ENCODE assay signal across 21 mouse cellular contexts in the genomic region with DNA sequence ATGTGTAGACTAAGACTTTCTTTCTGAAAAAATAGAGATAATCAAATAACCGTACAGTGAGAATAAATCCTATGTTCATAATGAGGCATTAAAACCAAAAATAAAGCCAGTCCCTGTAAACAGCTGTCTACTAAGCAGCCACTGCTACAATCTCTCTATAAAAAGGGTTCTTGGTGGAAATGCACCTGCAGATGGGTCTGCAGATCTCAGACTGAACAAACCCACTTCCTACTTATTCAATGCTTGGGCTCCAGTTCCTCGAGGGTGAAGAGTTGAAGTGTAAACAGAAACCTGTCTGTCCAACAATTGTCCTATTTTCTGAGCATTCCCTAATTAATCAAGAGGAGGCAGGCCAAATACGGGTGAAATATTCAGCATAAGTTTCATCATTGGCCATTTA. TPM values are rescaled to one million over a fixed set of nuclear protein-coding genes. Genes with fewer than 3 reads are reported as not detected.
DNase-seq lines count a peak whose midpoint lies in the region; ATAC-seq and TF ChIP-seq lines count a peak whose summit lies in the region.
"Had no signal": no experiment of that assay in that cellular context is flagged by ENCODE, and none has a peak within 500 bp of the region (broad histone marks: within the 10 kb centered on the region; RNA-seq: fewer than 3 reads in every experiment).

No protein-coding gene starts in this region.

- no peak overlapping the region for H3K9ac ChIP-seq in liver, postnatal 0 days (replicated peaks)
- H3K9ac ChIP-seq: embryonic facial prominence, embryonic 13.5 days; forebrain, embryonic 13.5 days; heart, embryonic 13.5 days; hindbrain, embryonic 12.5 days had no signal

- no peak overlapping the region for H3K4me3 ChIP-seq in liver, postnatal 0 days (ENCODE audit: low read depth, low read length)
- no peak overlapping the region for H3K4me3 ChIP-seq in embryonic facial prominence, embryonic 10.5 days
- H3K4me3 ChIP-seq: embryonic facial prominence, embryonic 13.5 days; forebrain, embryonic 13.5 days; gastrocnemius, adult 2 months; heart, embryonic 13.5 days; hindbrain, embryonic 12.5 days had no signal

- H3K27me3 ChIP-seq in liver, postnatal 0 days (ENCODE audit: insufficient read depth, low read length): no peaks in the 10 kb centered on the region
- no peaks in the 10 kb centered on the region for H3K27me3 ChIP-seq in embryonic facial prominence, embryonic 10.5 days (replicated peaks; ENCODE audit: low read depth, poor library complexity, severe bottlenecking)
- H3K27me3 ChIP-seq: embryonic facial prominence, embryonic 13.5 days; forebrain, embryonic 13.5 days; heart, embryonic 13.5 days; hindbrain, embryonic 12.5 days had no signal

- TF ChIP-seq EP300 in liver, postnatal 0 days (IDR thresholded peaks at IDR 0.05; ENCODE audit: low read depth): no peak

- 55% methylated on average over 3 of the region's 3 CpGs for WGBS in liver, postnatal 0 days (ENCODE audit: insufficient replicate concordance)
- 81% methylated on average over 3 of the region's 3 CpGs for WGBS in embryonic facial prominence, embryonic 10.5 days

- intact Hi-C loops in heart, postnatal 14 days (cut with DNase I): no loop called here

- H3K4me2 ChIP-seq in liver, postnatal 0 days (ENCODE audit: low read depth, low read length): no peak overlapping the region
- H3K4me2 ChIP-seq: embryonic facial prominence, embryonic 13.5 days; forebrain, embryonic 13.5 days; heart, embryonic 13.5 days; hindbrain, embryonic 12.5 days had no signal

- TF ChIP-seq CTCF in liver, postnatal 0 days (IDR thresholded peaks at IDR 0.05; ENCODE audit: low read depth): no peak

- ATAC-seq in liver, postnatal 0 days: no peak
- peak; percentile 71 for ATAC-seq in activated CD4-positive, CD25-positive, alpha-beta regulatory T cell, adult 4 months
- ATAC-seq: forebrain, embryonic 13.5 days; hindbrain, postnatal 0 days; intestine, embryonic 16.5 days had no signal

- DNase-seq in liver, postnatal 0 days: peak; percentile 2
- DNase-seq in liver: no peak
- DNase-seq in CD4-positive helper T cell, adult 2 months (ENCODE audit: low read depth, low spot score): peak; percentile 34
- DNase-seq in naive thymus-derived CD4-positive, alpha-beta T cell, adult 2 months (ENCODE audit: low read depth): peak; percentile 60
- no peak for DNase-seq in embryo, embryonic 10 days (ENCODE audit: low spot score)
- DNase-seq in heart, postnatal 14 days: no peak
- DNase-seq in embryonic facial prominence, embryonic 10.5 days (ENCODE audit: low spot score): no peak
- DNase-seq: adrenal gland, adult 8-10 months; adrenal gland, postnatal 36 days; cerebellum, adult 2 months; cerebellum, postnatal 10 days; gastrocnemius, adult 2 months; gastrocnemius, postnatal 25 days; heart, postnatal 4 days had no signal

- no peaks in the 10 kb centered on the region for H3K4me1 ChIP-seq in liver, postnatal 0 days (ENCODE audit: insufficient read depth)
- peaks cover 7% of the 10 kb centered on the region for H3K4me1 ChIP-seq in embryonic facial prominence, embryonic 10.5 days

- H3K9me3 ChIP-seq in liver, postnatal 0 days (ENCODE audit: low read length): no peaks in the 10 kb centered on the region
- H3K9me3 ChIP-seq in embryonic facial prominence, embryonic 10.5 days: no peaks in the 10 kb centered on the region
- H3K9me3 ChIP-seq: embryonic facial prominence, embryonic 13.5 days; forebrain, embryonic 13.5 days; heart, embryonic 13.5 days; hindbrain, embryonic 12.5 days had no signal

- H3K27ac ChIP-seq in liver, postnatal 0 days (ENCODE audit: low read depth): no peak overlapping the region
- H3K27ac ChIP-seq in embryonic facial prominence, embryonic 10.5 days (replicated peaks): no peak overlapping the region
- H3K27ac ChIP-seq: embryonic facial prominence, embryonic 13.5 days; forebrain, embryonic 13.5 days; gastrocnemius, adult 2 months; hindbrain, embryonic 12.5 days; hindbrain, postnatal 0 days had no signal

- no peaks in the 10 kb centered on the region for H3K36me3 ChIP-seq in liver, postnatal 0 days (replicated peaks; ENCODE audit: insufficient read depth, low read length)
- H3K36me3 ChIP-seq in embryonic facial prominence, embryonic 10.5 days (replicated peaks): no peaks in the 10 kb centered on the region
- H3K36me3 ChIP-seq: embryonic facial prominence, embryonic 13.5 days; heart, embryonic 13.5 days; hindbrain, embryonic 12.5 days had no signal

RNA-seq across cellular contexts. Expression of gene S1pr1, which starts 20.0 kb away (rescaled TPM):
- 10.3 and 11.1 TPM in 2 replicates for polyA plus RNA-seq in liver, postnatal 0 days (2015; fragmentation: Nextera tagmentation; extraction: Ambion mirVana)
- polyA plus RNA-seq in activated CD4-positive, CD25-positive, alpha-beta regulatory T cell, adult 4 months (2017; shearing (Covaris generic)): 100 to 1,000 TPM; 192 to 215 TPM
- 100 to 1,000 TPM in 1 of 2 experiments, 10 to 100 TPM in 1; 99.1 to 105 TPM for total RNA-seq in heart, postnatal 14 days (2021)
- polyA plus RNA-seq in embryonic facial prominence, embryonic 10.5 days (2016; fragmentation: Nextera tagmentation; extraction: Ambion mirVana): 10.8 and 11.2 TPM in 2 replicates

Comparison
In these comparisons a context has a peak if more than half of its experiments do, and no peak if none do; other contexts are left out.
1. DNase-seq: peak in liver, postnatal 0 days (single experiment), CD4-positive helper T cell, adult 2 months (single experiment) and naive thymus-derived CD4-positive, alpha-beta T cell, adult 2 months (single experiment); none in liver (single experiment), embryo, embryonic 10 days (single experiment), heart, postnatal 14 days (0 of 2) and embryonic facial prominence, embryonic 10.5 days (single experiment).
2. RNA of gene S1pr1, which starts 20.0 kb away (polyA plus RNA-seq): 192 to 215 TPM in activated CD4-positive, CD25-positive, alpha-beta regulatory T cell, adult 4 months; 10.8 to 11.2 TPM in embryonic facial prominence, embryonic 10.5 days and 10.3 to 11.1 TPM in liver, postnatal 0 days; every median in the first group is over 10 times any median in the second.